Mouse (Mus musculus): ENCODE results near the gene Gemin7. TPM values are rescaled to one million over a fixed set of nuclear protein-coding genes. Genes with fewer than 3 reads are reported as not detected.

Gene Gemin7
- polyA plus RNA-seq, 2 experiments, result 34.8 to 83.1 TPM

DNA sequence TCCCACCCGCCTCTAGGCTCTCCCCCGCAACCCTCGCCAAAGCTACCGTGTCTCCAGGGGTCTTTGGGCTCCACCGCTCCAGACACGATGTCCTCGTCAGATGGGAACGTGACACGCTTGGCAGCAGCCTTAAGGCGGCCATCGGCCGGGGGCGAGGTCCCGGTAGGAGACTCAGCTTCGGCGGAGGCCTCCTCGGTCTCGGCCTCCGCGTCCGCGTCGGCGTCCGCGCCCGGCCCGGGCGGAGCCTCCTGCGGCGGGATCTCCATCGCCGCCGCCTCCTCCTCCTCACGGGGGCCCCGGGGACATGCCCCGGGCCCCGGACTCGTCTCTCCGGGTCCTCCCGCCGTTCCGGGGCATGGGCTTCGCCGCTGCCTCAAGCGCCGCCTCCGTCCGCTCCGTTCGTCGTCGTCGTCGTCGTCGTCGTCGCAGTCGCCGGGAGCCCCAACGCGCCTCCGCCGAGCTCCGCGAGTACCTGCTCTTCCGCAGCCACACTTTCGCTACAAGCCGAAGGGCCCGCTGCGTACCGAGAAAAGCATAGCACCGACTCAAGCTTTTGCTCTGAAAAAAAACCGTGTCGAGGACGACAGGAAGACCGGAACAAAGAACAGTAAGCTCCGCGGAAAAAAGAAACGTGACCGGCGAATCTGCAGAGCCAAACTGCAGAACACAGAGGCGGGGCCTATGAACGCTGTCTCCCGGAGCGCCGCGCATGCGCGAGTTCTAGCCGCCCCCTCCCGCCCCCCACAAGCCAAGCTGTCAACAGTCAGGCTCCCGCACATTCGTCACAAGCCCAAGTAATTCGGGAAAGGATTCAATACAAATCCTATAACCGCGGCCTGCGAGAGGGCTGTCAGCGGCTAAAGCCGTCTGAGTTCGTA lies 15.4 kb downstream of the Gemin7 start:
- peaks cover 43 to 57% of the 10 kb centered on the region in 2 experiments for H3K4me1 ChIP-seq (replicated peaks; ENCODE audit: control insufficient read depth in 2 of 2, insufficient read depth in 2 of 2, low read length in 1 of 2)
- peak overlapping the region; percentile 95 to 96 for H3K4me3 ChIP-seq (ENCODE audit: insufficient read depth in 1 of 2, low read depth in 2 of 2, low read length in 2 of 2)
- peak overlapping the region; percentile 97 for H3K27ac ChIP-seq
- peak; percentile 85 to 88 (median 86) for DNase-seq (ENCODE audit: low read depth in 3 of 3, low spot score in 3 of 3)
- peak; percentile 81 for ATAC-seq (ENCODE audit: insufficient read depth)
- no peak for TF ChIP-seq EP300 (IDR thresholded peaks at IDR 0.05; ENCODE audit: low read depth)
- TF ChIP-seq CTCF (IDR thresholded peaks at IDR 0.05; ENCODE audit: low read depth), result no peak
- H3K4me2 ChIP-seq (ENCODE audit: low read depth), result peak overlapping the region; percentile 94
- no peaks in the 10 kb centered on the region for H3K27me3 ChIP-seq (ENCODE audit: control insufficient read depth, insufficient read depth, low read length)
- peaks cover 4% of the 10 kb centered on the region for H3K9me3 ChIP-seq (ENCODE audit: control insufficient read depth, low read length)
- H3K36me3 ChIP-seq (replicated peaks; ENCODE audit: control insufficient read depth, insufficient read depth, low read depth), result peaks cover 27% of the 10 kb centered on the region
- under 1% methylated on average over 100 of the region's 102 CpGs for WGBS (ENCODE audit: insufficient replicate concordance)
- H3K9ac ChIP-seq (replicated peaks), result peak overlapping the region; percentile 94

DNA sequence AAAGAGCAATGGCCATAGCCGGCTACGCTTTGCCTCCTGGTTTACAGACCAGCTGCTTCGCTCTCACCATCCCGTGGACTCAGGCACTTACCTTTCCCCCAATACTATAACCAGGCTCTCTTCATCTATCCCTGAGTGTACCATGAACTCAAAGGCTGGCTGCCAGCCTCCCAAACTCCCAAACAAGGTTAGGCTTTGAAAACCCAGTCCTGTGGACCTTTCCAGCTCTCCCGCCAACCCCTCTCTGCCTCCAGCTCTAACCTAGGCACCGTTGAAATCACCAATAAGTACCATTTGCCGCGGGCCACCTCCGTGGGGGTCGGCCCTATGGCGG lies 16.0 kb downstream of the Gemin7 start:
- H3K9me3 ChIP-seq (ENCODE audit: control insufficient read depth, low read length), result peaks cover 4% of the 10 kb centered on the region
- ATAC-seq (ENCODE audit: insufficient read depth), result no peak
- no peak for DNase-seq (ENCODE audit: low read depth in 3 of 3, low spot score in 3 of 3)
- peaks cover 43 to 57% of the 10 kb centered on the region in 2 experiments for H3K4me1 ChIP-seq (replicated peaks; ENCODE audit: control insufficient read depth in 2 of 2, insufficient read depth in 2 of 2, low read length in 1 of 2)
- peaks cover 30% of the 10 kb centered on the region for H3K36me3 ChIP-seq (replicated peaks; ENCODE audit: control insufficient read depth, insufficient read depth, low read depth)
- H3K4me3 ChIP-seq (ENCODE audit: insufficient read depth in 1 of 2, low read depth in 2 of 2, low read length in 2 of 2), result peak overlapping the region; percentile 95 to 96
- peak overlapping the region; percentile 94 for H3K9ac ChIP-seq (replicated peaks)
- 0% methylated on average over 11 of the region's 11 CpGs for WGBS (ENCODE audit: insufficient replicate concordance)
- TF ChIP-seq EP300 (IDR thresholded peaks at IDR 0.05; ENCODE audit: low read depth) (no peak), CTCF (IDR thresholded peaks at IDR 0.05; ENCODE audit: low read depth) (no peak)
- peak overlapping the region; percentile 94 for H3K4me2 ChIP-seq (ENCODE audit: low read depth)
- peak overlapping the region; percentile 97 for H3K27ac ChIP-seq
- no peaks in the 10 kb centered on the region for H3K27me3 ChIP-seq (ENCODE audit: control insufficient read depth, insufficient read depth, low read length)

DNA sequence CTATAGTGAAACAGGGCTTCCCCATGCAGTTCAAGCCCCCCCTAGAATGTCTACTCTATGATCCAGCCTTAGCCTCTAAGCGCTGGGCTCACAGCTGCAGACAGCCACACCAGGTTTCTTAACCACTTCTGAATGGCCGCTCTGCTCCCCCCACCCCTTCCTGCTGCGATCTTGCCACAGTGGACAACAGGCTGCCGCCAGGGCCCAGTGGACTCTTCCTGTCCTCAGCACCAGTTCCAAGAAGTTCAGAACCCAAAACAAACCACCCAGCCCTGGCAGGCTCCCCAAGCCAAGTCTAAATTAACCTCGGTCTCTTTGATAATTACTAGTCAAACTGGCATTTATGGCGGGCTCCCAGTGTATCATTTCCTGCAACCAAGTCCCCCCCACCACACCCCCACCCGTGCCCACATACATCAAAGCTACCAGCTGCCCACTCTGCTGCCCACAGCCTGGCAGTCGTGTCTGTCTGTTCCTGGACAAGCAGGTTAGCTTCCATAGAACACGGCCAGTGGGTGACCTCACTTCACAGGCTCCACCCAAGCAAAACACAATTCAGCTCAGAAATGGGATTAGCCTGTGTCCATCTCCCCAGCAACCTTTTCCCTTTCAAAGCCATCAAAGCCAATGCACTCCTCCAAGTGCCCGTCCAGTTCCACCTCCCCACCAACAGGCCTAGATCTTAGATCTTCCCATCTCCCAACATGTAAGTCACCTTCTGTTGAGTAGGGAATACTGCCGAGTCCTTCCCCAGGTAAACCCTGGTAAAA lies 16.7 kb downstream of the Gemin7 start:
- DNase-seq (ENCODE audit: low read depth in 3 of 3, low spot score in 3 of 3), result no peak
- 7% methylated on average over 11 of the region's 11 CpGs for WGBS (ENCODE audit: insufficient replicate concordance)
- TF ChIP-seq CTCF (IDR thresholded peaks at IDR 0.05; ENCODE audit: low read depth) (no peak), EP300 (IDR thresholded peaks at IDR 0.05; ENCODE audit: low read depth) (no peak)
- peak overlapping the region; percentile 94 for H3K4me2 ChIP-seq (ENCODE audit: low read depth)
- no peaks in the 10 kb centered on the region for H3K27me3 ChIP-seq (ENCODE audit: control insufficient read depth, insufficient read depth, low read length)
- no peak for ATAC-seq (ENCODE audit: insufficient read depth)
- peak overlapping the region; percentile 95 to 96 for H3K4me3 ChIP-seq (ENCODE audit: insufficient read depth in 1 of 2, low read depth in 2 of 2, low read length in 2 of 2)
- peaks cover 4% of the 10 kb centered on the region for H3K9me3 ChIP-seq (ENCODE audit: control insufficient read depth, low read length)
- H3K27ac ChIP-seq, result peak overlapping the region; percentile 97
- peaks cover 43 to 57% of the 10 kb centered on the region in 2 experiments for H3K4me1 ChIP-seq (replicated peaks; ENCODE audit: control insufficient read depth in 2 of 2, insufficient read depth in 2 of 2, low read length in 1 of 2)
- peak overlapping the region; percentile 94 for H3K9ac ChIP-seq (replicated peaks)
- H3K36me3 ChIP-seq (replicated peaks; ENCODE audit: control insufficient read depth, insufficient read depth, low read depth), result peaks cover 33% of the 10 kb centered on the region

DNA sequence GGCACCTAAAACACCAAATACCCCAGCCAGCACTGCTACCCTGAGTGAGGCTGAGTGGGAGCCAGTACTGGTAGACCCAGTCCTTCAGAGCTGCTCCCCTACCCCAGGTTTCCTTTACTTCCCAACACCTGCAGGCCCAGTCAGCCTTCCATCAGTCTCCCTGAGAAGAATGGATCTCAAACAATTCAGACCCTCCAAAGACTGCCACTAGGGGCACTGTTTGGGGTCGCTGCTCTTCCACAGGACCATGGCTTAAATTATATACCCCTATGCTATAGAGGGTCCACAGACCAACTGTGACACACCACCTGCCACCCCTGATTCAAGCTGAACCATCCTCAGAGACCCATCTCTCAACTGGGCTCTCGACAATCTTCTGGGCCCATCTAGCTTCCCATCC lies 18.4 kb downstream of the Gemin7 start:
- Histone ChIP-seq H3K4me3 (ENCODE audit: insufficient read depth in 1 of 2, low read depth in 2 of 2, low read length in 2 of 2) (peak overlapping the region in 1 of 2 experiments; percentile 95; a peak in 2 of 4 replicates), H3K9me3 (ENCODE audit: control insufficient read depth, low read length) (no peaks in the 10 kb centered on the region), H3K27me3 (ENCODE audit: control insufficient read depth, insufficient read depth, low read length) (no peaks in the 10 kb centered on the region), H3K36me3 (replicated peaks; ENCODE audit: control insufficient read depth, insufficient read depth, low read depth) (peaks cover 30% of the 10 kb centered on the region), H3K27ac (no peak overlapping the region), H3K9ac (replicated peaks) (peak overlapping the region; percentile 40), H3K4me1 (replicated peaks; ENCODE audit: control insufficient read depth in 2 of 2, insufficient read depth in 2 of 2, low read length in 1 of 2) (peaks cover 27 to 41% of the 10 kb centered on the region in 2 experiments), H3K4me2 (ENCODE audit: low read depth) (peak overlapping the region; percentile 94)
- 38% methylated on average over 2 of the region's 2 CpGs for WGBS (ENCODE audit: insufficient replicate concordance)
- DNase-seq (ENCODE audit: low read depth in 3 of 3, low spot score in 3 of 3), result no peak
- ATAC-seq (ENCODE audit: insufficient read depth), result no peak
- TF ChIP-seq CTCF (IDR thresholded peaks at IDR 0.05; ENCODE audit: low read depth) (peak; percentile 70), EP300 (IDR thresholded peaks at IDR 0.05; ENCODE audit: low read depth) (no peak)
